Mouse (Mus musculus): ENCODE measurements around the gene Trim46. TPM values are rescaled to one million over a fixed set of nuclear protein-coding genes. Genes with fewer than 3 reads are reported as not detected.
A peak's percentile ranks its signal among the peaks of the same experiment; 100 is the strongest.

Gene Trim46
- total RNA-seq, 2 experiments from 2014 or later: 1.7 to 2.9 TPM

- DNase-seq (ENCODE audit: low spot score in 2 of 2): no peak
These were observed 25.7 kb upstream of the Trim46 start for GRCm38 (mm10) chr3:89271760-89272159.

GRCm38 (mm10) chr3:89270891-89271290 lies 24.8 kb upstream of the Trim46 start:
- peak; percentile 47 to 49 for DNase-seq (ENCODE audit: low spot score in 2 of 2)

DNA sequence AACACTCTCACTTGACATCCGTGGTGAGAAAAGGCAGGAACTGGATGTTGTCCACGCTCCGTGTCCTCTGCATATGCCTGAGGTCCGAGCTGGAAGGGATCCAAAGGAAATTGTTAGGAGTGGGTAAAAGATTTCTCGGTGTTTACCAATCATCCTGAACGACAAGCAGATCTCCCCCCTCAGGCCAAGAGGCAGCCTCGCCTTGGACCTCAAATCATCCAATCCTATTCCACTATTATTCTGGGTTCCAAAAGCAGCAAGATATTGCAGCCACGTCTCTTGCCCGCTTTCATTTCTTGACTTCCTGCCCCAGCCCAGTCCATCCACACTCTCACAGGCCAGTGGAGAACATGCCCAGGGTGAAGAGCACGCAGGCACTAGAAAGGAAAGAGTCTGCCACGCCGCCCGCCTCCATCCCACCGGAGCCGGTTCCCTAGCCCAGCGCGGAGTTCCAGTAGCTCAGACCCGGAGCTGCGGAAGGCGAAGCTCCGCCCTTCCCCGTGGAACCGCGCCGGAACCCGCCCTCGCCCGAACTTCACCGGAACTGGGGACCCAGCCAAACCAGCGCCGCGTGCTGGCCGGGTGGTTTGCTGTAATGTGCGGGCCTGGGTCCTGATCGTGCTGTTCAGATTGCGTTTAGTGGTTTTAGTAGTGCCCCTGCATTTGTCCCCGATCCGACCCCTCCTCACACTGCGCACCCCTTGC lies 24.1 kb upstream of the Trim46 start, which contains the start of gene Slc50a1:
TSS of gene Slc50a1 (minus strand) at position 520 of the 705 bp plus-strand sequence.
- DNase-seq (ENCODE audit: low spot score in 2 of 2): peak; percentile 86 to 89

- no peak for DNase-seq (ENCODE audit: low spot score in 2 of 2)
These were observed 22.8 kb upstream of the Trim46 start for GRCm38 (mm10) chr3:89268916-89269315.

DNA sequence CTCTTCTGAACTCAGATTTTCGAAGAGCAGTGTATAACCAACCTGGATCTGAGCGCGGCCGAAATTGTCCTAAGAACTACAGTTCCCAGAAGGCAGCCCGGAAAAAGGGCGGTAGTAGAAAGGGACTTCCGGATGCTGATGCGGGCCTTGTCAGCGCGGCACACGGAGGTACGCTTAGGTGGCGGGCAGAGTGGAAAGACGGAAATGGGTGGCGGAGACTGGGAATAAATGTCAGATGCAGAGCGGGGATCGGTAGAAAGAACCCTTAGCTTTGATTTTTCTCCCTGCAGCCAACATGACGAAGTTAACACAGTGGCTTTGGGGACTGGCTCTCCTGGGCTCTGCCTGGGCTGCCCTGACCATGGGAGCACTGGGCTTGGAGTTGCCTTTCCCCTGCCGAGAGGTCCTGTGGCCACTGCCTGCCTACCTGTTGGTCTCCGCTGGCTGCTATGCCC lies 20.4 kb upstream of the Trim46 start:
- peak; percentile 69 to 70 for DNase-seq (ENCODE audit: low spot score in 2 of 2)

GRCm38 (mm10) chr3:89262417-89262816 lies 16.3 kb upstream of the Trim46 start:
- DNase-seq (ENCODE audit: low spot score in 2 of 2): no peak

DNA sequence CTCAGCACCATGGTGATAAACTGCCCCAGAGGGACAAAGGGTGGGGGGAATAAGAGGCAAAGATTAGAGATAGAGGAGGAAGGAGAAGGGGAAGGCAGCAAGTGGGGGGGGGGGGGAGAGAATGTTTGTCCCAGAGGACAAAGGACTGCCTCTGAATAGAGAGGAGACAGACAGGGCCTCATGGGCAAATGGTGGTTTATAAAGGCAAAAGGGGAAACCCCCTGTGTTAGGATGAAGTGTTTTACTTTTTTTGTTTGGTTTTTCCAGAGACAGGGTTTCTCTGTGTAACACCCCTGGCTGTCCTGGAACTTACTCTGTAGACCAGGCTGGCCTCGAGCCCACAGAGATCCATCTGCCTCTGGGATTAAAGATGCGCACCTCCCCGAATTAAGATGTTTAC lies 14.1 kb upstream of the Trim46 start:
- no peak for DNase-seq (ENCODE audit: low spot score in 2 of 2)

- DNase-seq (ENCODE audit: low spot score in 2 of 2): no peak
These were observed 13.0 kb upstream of the Trim46 start, which contains the start of gene Dpm3 for GRCm38 (mm10) chr3:89259076-89259475. Dpm3 (plus strand) TSS chr3:89259358.

DNA sequence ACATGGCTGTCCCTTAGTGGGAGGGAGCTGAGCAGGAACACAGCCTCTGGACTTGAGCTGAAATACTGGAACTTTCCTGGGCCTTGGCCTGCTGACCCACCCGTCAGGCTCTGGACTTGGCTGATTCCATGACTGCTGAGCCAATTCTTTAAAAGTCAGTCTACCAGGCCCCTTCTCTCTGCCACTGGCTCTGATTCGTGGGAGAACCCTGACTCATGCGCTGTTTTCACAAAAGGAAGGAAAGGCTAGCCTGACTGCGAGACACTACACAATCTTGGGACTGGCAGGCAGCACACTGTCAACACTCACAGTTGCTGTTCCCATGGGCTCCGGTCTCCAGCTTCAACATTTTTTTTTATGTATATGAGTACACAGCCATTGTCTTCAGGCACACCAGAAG lies 10.1 kb upstream of the Trim46 start:
- DNase-seq (ENCODE audit: low spot score in 2 of 2): no peak

DNA sequence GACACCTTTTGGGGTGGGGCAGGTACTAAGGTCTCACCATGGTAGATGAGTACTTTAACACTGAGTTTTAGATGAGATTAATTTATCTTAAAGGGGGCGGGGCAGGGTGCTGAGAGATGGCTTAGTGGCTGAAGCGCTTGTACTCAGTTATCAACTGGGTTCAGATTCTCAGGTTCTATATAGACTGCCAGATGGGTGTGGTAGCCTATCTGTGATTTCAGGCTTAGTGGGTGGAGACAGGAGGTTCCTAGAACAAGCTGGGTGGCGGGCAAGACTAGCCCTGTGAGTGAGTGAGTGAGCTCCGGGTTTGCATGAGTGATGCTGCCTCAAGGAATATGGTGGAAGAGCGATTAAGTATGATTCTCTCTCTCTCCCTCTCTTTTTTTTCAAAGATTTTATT lies 8.9 kb upstream of the Trim46 start:
- DNase-seq (ENCODE audit: low spot score in 2 of 2): no peak

DNA sequence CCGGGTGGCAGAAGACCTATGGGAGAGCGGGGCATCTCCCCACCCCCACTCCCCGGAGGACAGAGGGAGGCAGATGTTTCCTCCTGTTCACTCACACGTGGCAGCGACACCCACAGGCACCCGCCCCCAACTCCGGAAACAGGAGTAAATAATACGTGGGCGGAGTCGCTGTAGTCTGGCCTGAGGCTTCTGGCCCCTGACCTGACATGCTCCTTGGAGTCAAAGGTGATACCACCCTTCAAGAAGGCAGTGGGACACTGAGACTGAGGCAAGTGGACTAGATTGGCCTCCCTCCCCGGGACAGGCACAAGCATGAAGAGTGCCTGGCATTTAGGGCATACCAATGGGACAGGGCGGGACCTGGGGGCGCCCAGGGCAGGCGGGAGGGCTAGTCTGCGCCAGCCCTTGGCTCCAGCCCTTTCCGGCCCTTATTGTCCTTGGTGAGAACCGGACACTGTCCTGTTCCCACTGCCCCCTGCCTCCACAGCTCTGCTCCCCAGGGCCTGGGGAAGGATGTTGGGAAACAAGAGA lies 5.3 kb upstream of the Trim46 start:
- DNase-seq (ENCODE audit: low spot score in 2 of 2): peak in 1 of 2 experiments; percentile 40

- peak; percentile 53 to 54 for DNase-seq (ENCODE audit: low spot score in 2 of 2)
These were observed 4.4 kb upstream of the Trim46 start for GRCm38 (mm10) chr3:89250435-89251040.

DNA sequence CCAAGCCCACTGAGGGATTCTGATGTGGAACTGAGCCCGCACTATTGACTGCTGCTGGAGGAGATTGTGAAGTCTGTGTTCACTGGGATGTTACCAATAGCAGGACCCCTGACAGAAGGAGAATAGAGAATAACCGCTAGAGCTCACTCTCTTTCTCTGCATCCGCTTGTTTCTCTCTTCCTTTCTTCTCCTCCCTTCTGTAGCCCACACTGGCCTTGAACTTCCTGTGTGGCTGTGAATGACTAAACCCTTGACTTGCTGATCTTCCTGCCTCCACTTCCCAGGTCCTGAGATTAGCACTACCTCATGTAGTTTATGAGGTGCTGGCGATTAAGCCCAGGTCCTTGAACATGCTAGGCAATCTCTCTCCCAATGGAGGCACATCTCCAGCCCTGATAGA lies 1.4 kb upstream of the Trim46 start:
- no peak for DNase-seq (ENCODE audit: low spot score in 2 of 2)

GRCm38 (mm10) chr3:89245688-89246171 lies 379 bp downstream of the Trim46 start, which contains the start of gene Krtcap2:
Krtcap2 (plus strand) TSS chr3:89245966.
- no peak for DNase-seq (ENCODE audit: low spot score in 2 of 2)

DNA sequence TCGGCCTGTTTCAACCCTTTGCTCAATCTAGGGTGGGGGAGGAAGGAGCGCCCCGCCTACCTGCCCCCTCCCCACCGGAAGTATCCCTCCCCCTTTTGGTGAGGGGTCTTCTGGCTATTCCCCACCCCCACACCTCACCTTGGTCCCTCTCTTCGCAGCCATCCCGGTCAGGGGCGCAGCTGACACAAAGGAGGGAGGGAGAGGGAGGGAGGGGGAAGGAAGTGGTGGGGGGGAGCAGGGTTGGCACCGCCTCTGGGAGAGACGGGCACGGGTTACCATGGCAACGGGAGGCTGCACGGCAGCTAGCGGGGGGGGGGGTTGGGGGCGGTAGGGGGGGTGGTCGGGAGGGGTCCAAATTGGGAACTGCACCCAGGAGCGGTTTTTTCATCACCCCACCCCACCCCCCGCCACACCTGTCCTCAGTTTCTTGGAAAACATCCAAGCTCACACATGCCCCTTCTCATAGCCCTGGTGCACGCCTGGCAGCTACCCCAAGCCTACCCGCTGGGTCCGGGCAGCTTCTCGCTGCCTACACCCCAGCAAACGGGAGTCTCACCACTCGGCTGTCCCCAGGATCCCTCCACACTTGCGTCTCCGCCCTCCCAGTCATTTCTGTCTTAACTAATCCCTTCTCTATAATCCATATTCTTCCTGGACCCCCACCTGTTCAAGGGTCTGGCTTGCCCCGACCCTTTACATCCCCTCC lies 974 bp downstream of the Trim46 start:
- no peak for DNase-seq (ENCODE audit: low spot score in 2 of 2)

DNA sequence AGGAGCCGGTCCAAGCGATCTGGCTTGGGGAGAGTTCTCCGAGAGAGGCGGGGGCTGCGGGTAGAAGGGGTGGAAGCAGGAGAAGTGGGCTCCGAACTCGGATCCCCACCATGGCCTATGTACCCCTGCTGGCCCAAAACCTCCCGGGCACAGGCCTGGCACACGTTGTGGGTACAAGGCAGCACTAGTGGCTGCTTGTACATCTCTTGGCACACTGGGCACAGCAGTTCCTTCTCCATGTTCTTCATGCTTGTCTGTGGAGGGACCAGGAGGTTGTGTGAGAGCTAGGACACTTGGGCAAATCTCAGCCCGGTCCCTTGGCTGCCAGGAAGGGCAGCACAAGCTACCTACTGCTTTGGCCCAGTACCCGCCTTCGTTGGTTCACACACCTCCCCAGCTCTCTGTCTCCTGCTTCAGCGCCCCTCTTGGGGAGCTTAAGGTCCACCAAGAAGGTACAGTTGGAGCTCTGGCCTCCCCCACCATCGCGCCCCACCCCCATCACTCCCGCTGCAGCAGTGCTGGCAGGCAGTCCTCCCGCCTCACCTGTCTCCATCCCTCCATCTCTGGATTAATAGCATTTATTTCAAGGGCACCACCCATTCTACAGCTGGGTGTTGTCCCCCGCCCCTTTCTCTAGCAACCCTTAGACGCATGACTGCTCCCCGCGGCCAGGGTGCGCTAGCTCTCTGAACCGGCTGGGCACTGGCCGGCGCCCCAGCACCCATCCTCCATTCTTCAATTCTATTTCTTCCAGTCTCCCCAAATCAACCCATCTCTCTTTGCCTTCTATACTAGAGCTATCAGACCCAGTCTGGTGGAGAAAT lies 1.7 kb downstream of the Trim46 start:
- DNase-seq (ENCODE audit: low spot score in 2 of 2): no peak

- DNase-seq (ENCODE audit: low spot score in 2 of 2): no peak
These were observed 2.5 kb downstream of the Trim46 start for GRCm38 (mm10) chr3:89243609-89244008.

GRCm38 (mm10) chr3:89242331-89242895 lies 3.7 kb downstream of the Trim46 start:
- DNase-seq (ENCODE audit: low spot score in 2 of 2): peak in 1 of 2 experiments; percentile 54

GRCm38 (mm10) chr3:89238494-89238893 lies 7.6 kb downstream of the Trim46 start:
- DNase-seq (ENCODE audit: low spot score in 2 of 2): no peak

DNA sequence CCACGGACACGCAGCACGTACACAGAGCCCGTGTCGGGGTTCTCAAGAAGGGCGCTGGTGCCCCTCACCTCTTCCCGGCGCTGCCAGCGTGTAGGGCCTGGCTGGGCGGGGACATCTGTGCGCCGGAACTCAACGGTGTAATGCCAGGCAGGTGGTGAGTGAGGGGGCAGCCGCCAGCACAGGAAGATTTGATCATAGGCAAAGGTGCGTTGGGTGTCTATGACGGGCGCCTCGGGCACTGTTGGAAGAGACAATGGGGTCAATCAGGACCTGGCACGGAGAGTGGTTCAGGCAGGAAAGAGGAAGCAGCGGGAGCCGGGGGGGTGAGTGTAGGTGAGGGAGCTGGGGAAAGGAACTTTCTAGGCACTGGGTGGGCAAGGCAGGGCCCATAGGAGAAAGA lies 8.4 kb downstream of the Trim46 start:
- DNase-seq (ENCODE audit: low spot score in 2 of 2): no peak

All from adrenal gland, adult 18-20 months (tissue).